Mouse (Mus musculus) intestine, embryonic 16.5 days (tissue): ENCODE data around the gene Klhl29. TPM values are rescaled to one million over a fixed set of nuclear protein-coding genes. Genes with fewer than 3 reads are reported as not detected.
A peak's percentile ranks its signal among the peaks of the same experiment; 100 is the strongest.

Experiments
- ATAC-seq: fragments of 200-750 bp; cut with Nextera tagmentation; 2 replicates; pipeline ENCODE4 v1.8.0; 2017; ENCODE audit warnings: moderate TSS enrichment, moderate library complexity
- H3K27ac ChIP-seq: fragments of 300-500 bp; sonication (generic); 2 replicates; pipeline ENCODE4 v1.5.1; 2014; ENCODE audit warnings: mild to moderate bottlenecking, low read length
- H3K27me3 ChIP-seq: fragments of 300-500 bp; sonication (generic); replicated peaks from 2 replicates; pipeline ENCODE4 v1.6.1; 2014; ENCODE audit warnings: low read length, control low read depth, mixed read lengths; ENCODE audit not compliant: control insufficient read depth, insufficient read depth
- H3K36me3 ChIP-seq: fragments of 300-500 bp; sonication (generic); 2 replicates; pipeline ENCODE4 v1.6.1; 2014; ENCODE audit warnings: low read length, control low read depth; ENCODE audit not compliant: control insufficient read depth, insufficient read depth
- H3K4me1 ChIP-seq: fragments of 300-500 bp; sonication (generic); 2 replicates; pipeline ENCODE4 v1.6.1; 2014; ENCODE audit warnings: low read length, control low read depth, mixed read lengths; ENCODE audit not compliant: control insufficient read depth, insufficient read depth
- H3K4me2 ChIP-seq: fragments of 300-500 bp; sonication (generic); 2 replicates; pipeline ENCODE4 v1.6.1; 2014; ENCODE audit warnings: low read depth, low read length, control low read depth
- H3K4me3 ChIP-seq: fragments of 300-500 bp; sonication (generic); 2 replicates; pipeline ENCODE4 v1.5.1; 2014; ENCODE audit warnings: mild to moderate bottlenecking, low read length
- H3K9ac ChIP-seq: fragments of 300-500 bp; sonication (generic); 2 replicates; pipeline ENCODE4 v1.6.1; 2014; ENCODE audit warnings: low read depth, low read length
- H3K9me3 ChIP-seq: fragments of 300-500 bp; sonication (generic); 2 replicates; pipeline ENCODE4 v1.6.1; 2016; ENCODE audit warnings: low read length, control low read depth; ENCODE audit not compliant: control insufficient read depth
- WGBS: fragments of 180-500 bp; shearing (Covaris S2); extraction: QIAGEN DNeasy Blood & Tissue Kit; methylation state at CpG from one replicate; pipeline ENCODE4 v1.1.7; 2014; 5-methylcytosine and 5-hydroxymethylcytosine counted together
- polyA plus RNA-seq: library from polyadenylated mRNA; unstranded; fragments of >200 nt; fragmentation: Nextera tagmentation; extraction: Ambion mirVana; gene quantifications from 2 replicates; pipeline ENCODE4 v1.2.1, GENCODE M21; 2015

The Klhl29 gene
- polyA plus RNA-seq, 1 experiment from 2014 or later = 0.37 TPM

GRCm38 (mm10) chr12:5141040-5141439 is 234.4 kb downstream of the Klhl29 start:
- peaks cover 5% of the 10 kb centered on the region; the same call in 1 of the 2 replicates for H3K4me1 ChIP-seq
- no peak overlapping the region for H3K4me2 ChIP-seq
- no peaks in the 10 kb centered on the region for H3K27me3 ChIP-seq
- no peak for ATAC-seq
- H3K9ac ChIP-seq = no peak overlapping the region
- H3K27ac ChIP-seq = no peak overlapping the region
- 45% methylated on average over 4 of the region's 4 CpGs for WGBS
- H3K9me3 ChIP-seq = no peaks in the 10 kb centered on the region
- H3K4me3 ChIP-seq = no peak overlapping the region
- no peaks in the 10 kb centered on the region for H3K36me3 ChIP-seq

- no peak overlapping the region for H3K4me3 ChIP-seq
- no peak for ATAC-seq
Observed at GRCm38 (mm10) chr12:5139302-5139701, 236.2 kb downstream of the Klhl29 start.

GRCm38 (mm10) chr12:5136300-5136699 is 239.2 kb downstream of the Klhl29 start:
- ATAC-seq = peak; percentile 56; the same call in 1 of the 2 replicates
- Histone ChIP-seq H3K4me2 (no peak overlapping the region), H3K36me3 (no peaks in the 10 kb centered on the region), H3K27me3 (no peaks in the 10 kb centered on the region), H3K27ac (no peak overlapping the region), H3K4me1 (no peaks in the 10 kb centered on the region), H3K9me3 (no peaks in the 10 kb centered on the region), H3K9ac (no peak overlapping the region), H3K4me3 (no peak overlapping the region)
- 32% methylated on average over 4 of the region's 4 CpGs for WGBS

More at GRCm38 (mm10) chr12:5139302-5139701, 236.2 kb downstream of the Klhl29 start:
- 61% methylated on average over 4 of the region's 4 CpGs for WGBS
- Histone ChIP-seq H3K36me3 (no peaks in the 10 kb centered on the region), H3K27me3 (no peaks in the 10 kb centered on the region), H3K9ac (no peak overlapping the region), H3K4me1 (peaks cover 5% of the 10 kb centered on the region; the same call in 1 of the 2 replicates), H3K27ac (no peak overlapping the region), H3K4me2 (no peak overlapping the region), H3K9me3 (no peaks in the 10 kb centered on the region)

- H3K4me2 ChIP-seq = no peak overlapping the region
- H3K9ac ChIP-seq = no peak overlapping the region
- WGBS = 81% methylated on average over 4 of the region's 4 CpGs
- no peaks in the 10 kb centered on the region for H3K4me1 ChIP-seq
- no peaks in the 10 kb centered on the region for H3K27me3 ChIP-seq
- no peak overlapping the region for H3K4me3 ChIP-seq
- H3K9me3 ChIP-seq = no peaks in the 10 kb centered on the region
- H3K27ac ChIP-seq = no peak overlapping the region
- no peak for ATAC-seq
- H3K36me3 ChIP-seq = no peaks in the 10 kb centered on the region
Observed at GRCm38 (mm10) chr12:5129190-5129589, 246.3 kb downstream of the Klhl29 start.

GRCm38 (mm10) chr12:5125907-5126306 is 249.6 kb downstream of the Klhl29 start:
- no peak overlapping the region for H3K27ac ChIP-seq
- H3K4me2 ChIP-seq = no peak overlapping the region
- H3K9ac ChIP-seq = no peak overlapping the region
- H3K9me3 ChIP-seq = no peaks in the 10 kb centered on the region
- no peak for ATAC-seq
- H3K36me3 ChIP-seq = no peaks in the 10 kb centered on the region
- H3K4me3 ChIP-seq = no peak overlapping the region
- H3K27me3 ChIP-seq = no peaks in the 10 kb centered on the region
- no peaks in the 10 kb centered on the region for H3K4me1 ChIP-seq
- 78% methylated on average over 7 of the region's 7 CpGs for WGBS

- no peaks in the 10 kb centered on the region for H3K36me3 ChIP-seq
- H3K4me1 ChIP-seq = peaks cover 8% of the 10 kb centered on the region
- ATAC-seq = no peak
- 62% methylated on average over 8 of the region's 8 CpGs for WGBS
- H3K9me3 ChIP-seq = no peaks in the 10 kb centered on the region
- H3K4me3 ChIP-seq = no peak overlapping the region
- H3K27ac ChIP-seq = no peak overlapping the region
- H3K4me2 ChIP-seq = no peak overlapping the region
- no peak overlapping the region for H3K9ac ChIP-seq
- H3K27me3 ChIP-seq = no peaks in the 10 kb centered on the region
Observed at GRCm38 (mm10) chr12:5122972-5123371, 252.5 kb downstream of the Klhl29 start.

GRCm38 (mm10) chr12:5120249-5120648 is 255.2 kb downstream of the Klhl29 start:
- Histone ChIP-seq H3K9me3 (no peaks in the 10 kb centered on the region), H3K4me2 (peak overlapping the region; percentile 54), H3K4me3 (peak overlapping the region; percentile 33; the same call in 1 of the 2 replicates), H3K4me1 (peaks cover 8% of the 10 kb centered on the region), H3K36me3 (no peaks in the 10 kb centered on the region), H3K27me3 (no peaks in the 10 kb centered on the region), H3K9ac (no peak overlapping the region), H3K27ac (0 out of 2 replicates have a peak overlapping the region, but pooled peaks have one; percentile 4)
- 49% methylated on average over 6 of the region's 6 CpGs for WGBS
- ATAC-seq = peak; percentile 13

GRCm38 (mm10) chr12:5119726-5120125 is 255.8 kb downstream of the Klhl29 start:
- peak overlapping the region; percentile 54 for H3K4me2 ChIP-seq
- peak; percentile 98 for ATAC-seq
- no peaks in the 10 kb centered on the region for H3K27me3 ChIP-seq
- peak overlapping the region; percentile 33 for H3K4me3 ChIP-seq
- H3K9me3 ChIP-seq = no peaks in the 10 kb centered on the region
- H3K4me1 ChIP-seq = peaks cover 8% of the 10 kb centered on the region
- H3K9ac ChIP-seq = no peak overlapping the region
- H3K27ac ChIP-seq = no peak overlapping the region
- 10% methylated on average over 15 of the region's 15 CpGs for WGBS
- no peaks in the 10 kb centered on the region for H3K36me3 ChIP-seq

GRCm38 (mm10) chr12:5119286-5119685 is 256.2 kb downstream of the Klhl29 start:
- Histone ChIP-seq H3K4me3 (peak overlapping the region; percentile 33), H3K4me1 (peaks cover 8% of the 10 kb centered on the region), H3K27ac (no peak overlapping the region), H3K27me3 (no peaks in the 10 kb centered on the region), H3K4me2 (peak overlapping the region; percentile 54), H3K36me3 (no peaks in the 10 kb centered on the region), H3K9ac (no peak overlapping the region), H3K9me3 (no peaks in the 10 kb centered on the region)
- 39% methylated on average over 9 of the region's 9 CpGs for WGBS
- ATAC-seq = no peak

- H3K4me2 ChIP-seq = no peak overlapping the region
- ATAC-seq = no peak
- no peaks in the 10 kb centered on the region for H3K36me3 ChIP-seq
- no peak overlapping the region for H3K4me3 ChIP-seq
- WGBS = 82% methylated on average over 5 of the region's 5 CpGs
- no peak overlapping the region for H3K27ac ChIP-seq
- peaks cover 8% of the 10 kb centered on the region for H3K4me1 ChIP-seq
- H3K9ac ChIP-seq = no peak overlapping the region
- H3K27me3 ChIP-seq = no peaks in the 10 kb centered on the region
- H3K9me3 ChIP-seq = no peaks in the 10 kb centered on the region
Observed at GRCm38 (mm10) chr12:5116605-5117004, 258.9 kb downstream of the Klhl29 start.
